Mouse (Mus musculus) large intestine, adult 2 months (tissue): ENCODE data around the gene Fam104a. TPM values are rescaled to one million over a fixed set of nuclear protein-coding genes. Genes with fewer than 3 reads are reported as not detected.

Source experiments
- polyA plus RNA-seq: library from polyadenylated mRNA; depleted of rRNA; stranded (reverse); fragments of >200 nt; gene quantifications from 2 replicates; pipeline ENCODE4 v1.2.3, GENCODE M21; 2012; rRNA removed

The Fam104a gene
- polyA plus RNA-seq, 1 experiment = 18.1 TPM

Other genes starting within 250 kb of the Fam104a start
- 0.20 and 0.21 TPM in 2 replicates for gene Sstr2, start 64.8 kb downstream of the Fam104a start, polyA plus RNA-seq
- 37.7 and 55.5 TPM in 2 replicates for gene Cog1, start 35.0 kb downstream of the Fam104a start, polyA plus RNA-seq
- gene Slc39a11, start 34.1 kb downstream of the Fam104a start, polyA plus RNA-seq = 44.9 and 53.4 TPM in 2 replicates
- gene D11Wsu47e, start 257 bp upstream of the Fam104a start, polyA plus RNA-seq = 5.3 and 6.7 TPM in 2 replicates
- gene Cpsf4l, start 25.9 kb upstream of the Fam104a start, polyA plus RNA-seq = 0.09 TPM in 1 of 2 replicates, not detected in the other
- gene Cdc42ep4, start 67.7 kb upstream of the Fam104a start, polyA plus RNA-seq = 27.6 and 38.7 TPM in 2 replicates